Comparison of ENCODE assay signal across 10 mouse cellular contexts in the genomic region with DNA sequence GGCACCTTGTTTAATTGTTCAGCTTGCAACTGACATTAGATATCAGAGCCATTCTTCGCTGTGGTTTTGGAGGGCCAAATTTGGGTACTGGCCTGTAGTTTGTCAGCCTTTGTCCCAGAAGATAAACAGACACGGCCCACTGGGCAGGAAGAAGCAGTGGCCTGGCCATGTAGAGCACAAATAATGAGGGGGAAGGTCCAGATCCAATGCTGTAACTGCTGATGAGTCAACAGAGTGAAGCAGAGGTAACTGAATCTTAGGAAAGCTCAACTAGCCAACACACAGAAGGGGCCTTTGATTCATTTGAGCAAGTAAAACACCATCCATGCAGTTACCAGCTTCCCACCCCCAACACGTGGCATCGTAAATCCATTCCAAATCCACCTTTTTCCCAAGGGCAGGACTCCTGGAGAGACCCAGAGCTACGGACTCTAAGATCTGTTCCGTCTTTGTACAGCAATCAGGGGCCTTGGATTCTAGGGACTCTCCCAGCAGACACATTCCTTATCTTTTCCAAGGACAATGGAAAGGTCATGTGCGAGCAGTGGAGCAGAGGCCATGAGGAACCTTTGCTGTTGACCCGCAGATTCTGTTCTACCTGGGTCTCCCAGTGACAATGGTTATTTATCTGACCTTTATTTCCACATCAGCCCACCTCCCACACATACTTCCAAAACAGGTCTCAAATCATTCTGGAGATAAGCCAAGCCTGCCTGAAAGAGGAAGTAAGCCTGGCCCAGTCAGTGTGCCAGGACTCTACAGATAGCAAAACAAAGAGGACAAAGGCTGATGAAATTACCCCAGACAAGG.
DNase-seq lines count a peak whose midpoint lies in the region; ATAC-seq and TF ChIP-seq lines count a peak whose summit lies in the region.
"Had no signal": no experiment of that assay in that cellular context is flagged by ENCODE, and none has a peak within 500 bp of the region (broad histone marks: within the 10 kb centered on the region; RNA-seq: fewer than 3 reads in every experiment).

No protein-coding gene starts in this region.

- H3K27ac ChIP-seq in kidney, postnatal 0 days, result no peak overlapping the region; the same call in 1 of the 2 replicates
- peak overlapping the region; percentile 66 for H3K27ac ChIP-seq in heart, embryonic 13.5 days (replicated peaks)
- no peak overlapping the region for H3K27ac ChIP-seq in thymus, adult 2 months (ENCODE audit: control insufficient read depth, insufficient read depth, low read length)
- H3K27ac ChIP-seq: neural tube, embryonic 13.5 days had no signal

- H3K27me3 ChIP-seq in kidney, postnatal 0 days (ENCODE audit: insufficient read depth, low read length), result no peaks in the 10 kb centered on the region
- no peaks in the 10 kb centered on the region for H3K27me3 ChIP-seq in heart, embryonic 13.5 days (replicated peaks)
- no peaks in the 10 kb centered on the region for H3K27me3 ChIP-seq in thymus, adult 2 months (ENCODE audit: control insufficient read depth, insufficient read depth, low read length)
- H3K27me3 ChIP-seq: megakaryocyte, embryonic 14.5 days; neural tube, embryonic 13.5 days had no signal

- WGBS in kidney, postnatal 0 days, result 33% methylated on average over 8 of the region's 8 CpGs
- 49% methylated on average over 8 of the region's 8 CpGs for WGBS in heart, embryonic 13.5 days
- WGBS in thymus, adult 2 months, result 94% methylated on average over 8 of the region's 8 CpGs

- no peak for TF ChIP-seq CTCF in kidney, postnatal 0 days (IDR thresholded peaks at IDR 0.05; ENCODE audit: low read depth)
- no peak for TF ChIP-seq CTCF in thymus, adult 2 months (IDR thresholded peaks at IDR 0.05; ENCODE audit: borderline replicate concordance, control insufficient read depth, extremely low read depth, insufficient read depth, low read length, poor library complexity)

- H3K4me2 ChIP-seq in kidney, postnatal 0 days (ENCODE audit: low read length), result no peak overlapping the region
- H3K4me2 ChIP-seq in heart, embryonic 13.5 days, result no peak overlapping the region
- H3K4me2 ChIP-seq: neural tube, embryonic 13.5 days had no signal

- no peaks in the 10 kb centered on the region for H3K36me3 ChIP-seq in kidney, postnatal 0 days (ENCODE audit: insufficient read depth, low read length)
- H3K36me3 ChIP-seq in heart, embryonic 13.5 days, result no peaks in the 10 kb centered on the region
- no peaks in the 10 kb centered on the region for H3K36me3 ChIP-seq in thymus, adult 2 months (ENCODE audit: control insufficient read depth, insufficient read depth, low read length)
- H3K36me3 ChIP-seq: neural tube, embryonic 13.5 days had no signal

- no peak overlapping the region for H3K9ac ChIP-seq in kidney, postnatal 0 days (ENCODE audit: low read depth, low read length)
- no peak overlapping the region for H3K9ac ChIP-seq in heart, embryonic 13.5 days
- H3K9ac ChIP-seq: neural tube, embryonic 13.5 days had no signal

- no peaks in the 10 kb centered on the region for H3K9me3 ChIP-seq in kidney, postnatal 0 days (replicated peaks; ENCODE audit: low read length)
- 0 out of 2 replicates have a peak, but pooled peaks cover 10% of the 10 kb centered on the region for H3K9me3 ChIP-seq in heart, embryonic 13.5 days
- H3K9me3 ChIP-seq: neural tube, embryonic 13.5 days had no signal

- peak; percentile 78 for DNase-seq in kidney, postnatal 0 days (ENCODE audit: low spot score)
- DNase-seq in kidney, postnatal 10 days, result no peak
- DNase-seq in ES-CJ7 (ENCODE audit: low read depth, low spot score), result peak; percentile 33
- peak; percentile 77 for DNase-seq in adrenal gland, adult 2 months
- no peak for DNase-seq in thymus, adult 2 months
- no peak for DNase-seq in cerebellum, postnatal 4 days (ENCODE audit: low spot score in 2 of 2)
- DNase-seq in left cerebral cortex, postnatal 36 days (ENCODE audit: low spot score in 2 of 2), result no peak

- intact Hi-C loops in left cerebral cortex, postnatal 36 days (cut with DNase I), result no loop called here

- no peak overlapping the region for H3K4me3 ChIP-seq in kidney, postnatal 0 days (replicated peaks; ENCODE audit: low read depth, low read length)
- H3K4me3 ChIP-seq in heart, embryonic 13.5 days, result no peak overlapping the region
- H3K4me3 ChIP-seq in thymus, adult 2 months (ENCODE audit: control insufficient read depth, insufficient read depth, low read length), result no peak overlapping the region
- H3K4me3 ChIP-seq: megakaryocyte, embryonic 14.5 days; neural tube, embryonic 13.5 days had no signal

- peak; percentile 59; the same call in 1 of the 2 replicates for ATAC-seq in kidney, postnatal 0 days (replicated peaks; ENCODE audit: low FRiP score, low read depth)
- no peak for ATAC-seq in heart, embryonic 13.5 days (ENCODE audit: extremely low read depth, insufficient number of reproducible peaks, low FRiP score, low TSS enrichment)

- H3K4me1 ChIP-seq in kidney, postnatal 0 days (replicated peaks; ENCODE audit: insufficient read depth, low read length), result no peaks in the 10 kb centered on the region
- peaks cover 30% of the 10 kb centered on the region for H3K4me1 ChIP-seq in heart, embryonic 13.5 days
- no peaks in the 10 kb centered on the region for H3K4me1 ChIP-seq in thymus, adult 2 months (replicated peaks; ENCODE audit: control insufficient read depth, insufficient read depth, low read length)

- TF ChIP-seq POLR2A in thymus, adult 2 months (IDR thresholded peaks at IDR 0.05; ENCODE audit: control insufficient read depth, extremely low read depth, insufficient read depth, low read length, poor library complexity), result no peak

Comparison
In these comparisons a context has a peak if more than half of its experiments do, and no peak if none do; other contexts are left out.
1. DNase-seq: peak in kidney, postnatal 0 days (single experiment), ES-CJ7 (single experiment) and adrenal gland, adult 2 months (single experiment); none in kidney, postnatal 10 days (single experiment), thymus, adult 2 months (single experiment), cerebellum, postnatal 4 days (0 of 2) and left cerebral cortex, postnatal 36 days (0 of 2).